In the genomic region with DNA sequence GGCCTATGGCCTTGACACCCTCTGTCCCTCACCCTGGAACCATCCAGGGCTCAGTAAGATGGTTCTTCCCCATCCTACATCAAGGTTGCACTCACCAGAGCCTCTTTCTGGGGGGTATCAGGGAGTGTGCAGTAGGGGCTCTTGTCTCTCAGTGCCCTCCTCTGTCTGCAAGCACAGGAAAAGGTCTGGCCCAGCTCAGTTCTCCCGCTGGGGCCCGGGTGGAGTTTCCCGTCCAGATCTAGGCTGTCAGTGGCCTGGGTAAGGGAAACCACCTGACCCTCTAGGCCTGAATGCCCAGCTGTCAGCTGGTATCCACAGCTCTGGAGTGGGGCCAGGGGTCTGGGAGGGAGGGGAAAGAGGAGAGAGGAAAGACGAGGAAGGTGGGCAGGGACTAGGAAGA, we compare ENCODE assay signal across 15 mouse cellular contexts. TPM values are rescaled to one million over a fixed set of nuclear protein-coding genes. Genes with fewer than 3 reads are reported as not detected.
DNase-seq lines count a peak whose midpoint lies in the region; TF ChIP-seq lines count a peak whose summit lies in the region.
"Had no signal": no experiment of that assay in that cellular context is flagged by ENCODE, and none has a peak within 500 bp of the region (broad histone marks: within the 10 kb centered on the region; RNA-seq: fewer than 3 reads in every experiment).

A gene (minus strand): TSS at position 251 of the 400 bp plus-strand sequence.

- peak within 1 kb of the TSS; percentile 6 for H3K9ac ChIP-seq in heart, adult 2 months (ENCODE audit: low read depth, low read length)
- H3K9ac ChIP-seq: forebrain, embryonic 13.5 days; intestine, embryonic 15.5 days; limb, embryonic 12.5 days had no signal

- peak within 1 kb of the TSS; percentile 16; the same call in 1 of the 2 replicates for H3K4me3 ChIP-seq in heart, adult 2 months
- no peak within 1 kb of the TSS for H3K4me3 ChIP-seq in heart, embryonic 10.5 days
- no peak within 1 kb of the TSS for H3K4me3 ChIP-seq in left cerebral cortex, adult 2 months
- H3K4me3 ChIP-seq: forebrain, embryonic 13.5 days; intestine, embryonic 15.5 days; limb, embryonic 12.5 days had no signal

- peaks cover 3% of the 10 kb centered on the region; the same call in 1 of the 2 replicates for H3K4me1 ChIP-seq in heart, adult 2 months (ENCODE audit: control insufficient read depth, insufficient read depth, low read length)
- peaks cover 4% of the 10 kb centered on the region; the same call in 1 of the 2 replicates for H3K4me1 ChIP-seq in heart, embryonic 10.5 days
- H3K4me1 ChIP-seq: forebrain, embryonic 13.5 days had no signal

- 15% methylated on average over 4 of the region's 4 CpGs for WGBS in heart, adult 2 months
- 51% methylated on average over 4 of the region's 4 CpGs for WGBS in heart, embryonic 10.5 days

- no peaks in the 10 kb centered on the region for H3K27me3 ChIP-seq in heart, adult 2 months (ENCODE audit: control insufficient read depth, insufficient read depth, low read length)
- H3K27me3 ChIP-seq in heart, embryonic 10.5 days (ENCODE audit: insufficient read depth, poor library complexity, severe bottlenecking): peaks cover 15% of the 10 kb centered on the region; the same call in 1 of the 2 replicates
- H3K27me3 ChIP-seq: forebrain, embryonic 13.5 days; intestine, embryonic 15.5 days; limb, embryonic 12.5 days had no signal

- H3K36me3 ChIP-seq in heart, adult 2 months (ENCODE audit: control insufficient read depth, insufficient read depth, low read length): no peaks in the 10 kb centered on the region
- H3K36me3 ChIP-seq in heart, embryonic 10.5 days: no peaks in the 10 kb centered on the region
- H3K36me3 ChIP-seq: G1E; intestine, embryonic 15.5 days; limb, embryonic 12.5 days had no signal

- TF ChIP-seq CTCF in heart, adult 2 months (IDR thresholded peaks at IDR 0.05): no peak
- TF ChIP-seq CTCF in left cerebral cortex, adult 2 months (IDR thresholded peaks at IDR 0.05): no peak

- TF ChIP-seq POLR2A in heart, adult 2 months (IDR thresholded peaks at IDR 0.05; ENCODE audit: insufficient read depth, low read depth, low read length): peak; percentile 37; the same call in 1 of the 2 replicates

- H3K27ac ChIP-seq in heart, adult 2 months: peak within 1 kb of the TSS; percentile 50; the same call in 1 of the 2 replicates
- no peak within 1 kb of the TSS for H3K27ac ChIP-seq in heart, embryonic 10.5 days
- no peak within 1 kb of the TSS for H3K27ac ChIP-seq in left cerebral cortex, adult 2 months
- H3K27ac ChIP-seq: forebrain, embryonic 13.5 days; intestine, embryonic 15.5 days; limb, embryonic 12.5 days had no signal

- intact Hi-C loops in heart, adult 2 months (cut with DNase I): no loop called here
- intact Hi-C loops in left cerebral cortex, postnatal 4 days (cut with DNase I): no loop called here
- intact Hi-C loops in left cerebral cortex, adult 2 months (cut with DNase I): no loop called here

- no peaks in the 10 kb centered on the region for H3K9me3 ChIP-seq in heart, embryonic 10.5 days
- H3K9me3 ChIP-seq: forebrain, embryonic 13.5 days; G1E; intestine, embryonic 15.5 days; limb, embryonic 12.5 days had no signal

- no peak for TF ChIP-seq EP300 in heart, adult 2 months (IDR thresholded peaks at IDR 0.05; ENCODE audit: insufficient read depth, low read depth, low read length)

- no peaks in the 10 kb centered on the region for H3K79me2 ChIP-seq in heart, adult 2 months (replicated peaks; ENCODE audit: control insufficient read depth, insufficient read depth, low read length)

- DNase-seq in heart, adult 2 months: peak in 1 of 2 experiments; percentile 42
- no peak for DNase-seq in heart, embryonic 10.5 days (ENCODE audit: low spot score)
- DNase-seq in left cerebral cortex, postnatal 4 days: peak; percentile 77
- no peak for DNase-seq in left cerebral cortex, adult 2 months (ENCODE audit: extremely low spot score in 1 of 2, low spot score in 2 of 2)
- DNase-seq in gastrocnemius, postnatal 4 days (ENCODE audit: low spot score in 2 of 2): peak in 1 of 2 experiments; percentile 56
- DNase-seq in lung, postnatal 36 days: peak; percentile 36
- no peak for DNase-seq in right cerebral cortex, adult 18-20 months
- no peak for DNase-seq in cerebellum, adult 18-20 months
- DNase-seq: cerebellum, adult 8-10 months; layer of hippocampus, adult 9-11 months had no signal

RNA-seq across cellular contexts. Expression of the gene that starts here (rescaled TPM):
- 1 to 10 TPM; 4.1 to 5.6 TPM for total RNA-seq in heart, adult 2 months (2021)
- polyA plus RNA-seq in heart, adult 2 months (2012; rRNA removed): 8.2 and 10.1 TPM in 2 replicates
- polyA plus RNA-seq in heart, embryonic 10.5 days (2016; fragmentation: Nextera tagmentation; extraction: Ambion mirVana): 0.05 and 0.10 TPM in 2 replicates
- total RNA-seq in left cerebral cortex, postnatal 4 days (2021): not detected
- under 1 TPM; 0.38 to 0.47 TPM for total RNA-seq in left cerebral cortex, adult 2 months (2021)
- 10 to 100 TPM; 40.2 to 50.7 TPM for total RNA-seq in gastrocnemius, postnatal 4 days (2021)
- total RNA-seq: granulocyte monocyte progenitor cell, adult 5-6 weeks had no signal
- polyA plus RNA-seq: G1E had no signal

Comparison
In these comparisons a context has a peak if more than half of its experiments do, and no peak if none do; other contexts are left out.
1. RNA of the gene that starts here (total RNA-seq): 40.2 to 50.7 TPM in gastrocnemius, postnatal 4 days; 4.1 to 5.6 TPM in heart, adult 2 months, 0.38 to 0.47 TPM in left cerebral cortex, adult 2 months and not detected in left cerebral cortex, postnatal 4 days; every median in the first group is over 4 times any median in the second.
2. Peak in DNase-seq in left cerebral cortex, postnatal 4 days; RNA of the gene not detected or under 1 TPM.